Mouse (Mus musculus) bone marrow macrophage, adult 2 months (primary cell): Measurements from ENCODE around the gene Agrn.

Experiments
- CTCF ChIP-seq: IDR thresholded peaks from 2 replicates; pipeline ENCODE4 v1.5.1; 2012; ENCODE audit warnings: low read depth, mild to moderate bottlenecking, low read length, moderate library complexity
- POLR2A ChIP-seq: IDR thresholded peaks from 2 replicates; pipeline ENCODE4 v1.6.1; 2012; ENCODE audit warnings: mild to moderate bottlenecking, low read depth, low read length, borderline replicate concordance

DNA sequence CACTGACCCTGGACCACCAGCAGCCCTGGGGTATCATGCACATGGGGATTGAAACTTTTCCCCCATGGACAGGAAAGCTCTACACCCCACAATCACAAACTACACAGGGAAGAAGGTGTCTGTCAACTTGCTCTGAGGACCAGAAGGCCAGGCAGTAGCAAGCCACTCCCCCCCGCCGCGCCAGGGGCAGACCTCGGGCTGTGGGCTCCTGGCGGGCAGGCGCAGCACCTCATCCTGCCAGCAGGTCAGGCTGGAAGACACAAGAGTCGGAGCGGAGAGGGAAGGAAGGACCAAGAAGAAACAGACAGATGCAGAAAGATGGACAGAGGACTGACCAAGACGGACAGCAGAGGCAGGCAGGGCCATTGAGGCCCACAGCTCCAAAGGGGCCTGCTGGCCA lies 19.7 kb downstream of the Agrn start:
- TF ChIP-seq CTCF (no peak), POLR2A (no peak)
